Comparison of ENCODE assay signal across 7 mouse cellular contexts in genomic region chr4:149772394-149772793, GRCm38 (mm10). TPM values are rescaled to one million over a fixed set of nuclear protein-coding genes. Genes with fewer than 3 reads are reported as not detected.
DNase-seq lines count a peak whose midpoint lies in the region; ATAC-seq and TF ChIP-seq lines count a peak whose summit lies in the region.

No protein-coding gene starts in this region.

- no peak overlapping the region for H3K9ac ChIP-seq in kidney, postnatal 0 days (ENCODE audit: low read depth, low read length)
- no peak overlapping the region for H3K9ac ChIP-seq in midbrain, embryonic 16.5 days (ENCODE audit: low read depth, low read length)

- peaks cover 19% of the 10 kb centered on the region for H3K4me1 ChIP-seq in kidney, postnatal 0 days (replicated peaks; ENCODE audit: insufficient read depth, low read length)
- H3K4me1 ChIP-seq in midbrain, embryonic 16.5 days (ENCODE audit: control insufficient read depth, insufficient read depth, low read length) = peaks cover 16% of the 10 kb centered on the region
- H3K4me1 ChIP-seq in thymus, adult 2 months (replicated peaks; ENCODE audit: control insufficient read depth, insufficient read depth, low read length) = peaks cover 4% of the 10 kb centered on the region

- no peak overlapping the region for H3K27ac ChIP-seq in kidney, postnatal 0 days
- no peak overlapping the region for H3K27ac ChIP-seq in midbrain, embryonic 16.5 days (ENCODE audit: low read length)
- H3K27ac ChIP-seq in thymus, adult 2 months (ENCODE audit: control insufficient read depth, insufficient read depth, low read length) = no peak overlapping the region

- peak; percentile 43 for DNase-seq in left cerebral cortex, postnatal 4 days
- no peak for DNase-seq in left cerebral cortex, postnatal 36 days (ENCODE audit: low spot score in 2 of 2)
- DNase-seq in cerebellum, postnatal 25 days = peak; percentile 57 to 71
- peak; percentile 71 for DNase-seq in kidney, postnatal 0 days (ENCODE audit: low spot score)
- DNase-seq in ovary, postnatal 10 days (ENCODE audit: low spot score) = no peak
- DNase-seq in thymus, adult 2 months = no peak

- TF ChIP-seq POLR2A in thymus, adult 2 months (IDR thresholded peaks at IDR 0.05; ENCODE audit: control insufficient read depth, extremely low read depth, insufficient read depth, low read length, poor library complexity) = no peak

- no peak overlapping the region for H3K4me3 ChIP-seq in kidney, postnatal 0 days (replicated peaks; ENCODE audit: low read depth, low read length)
- H3K4me3 ChIP-seq in midbrain, embryonic 16.5 days (ENCODE audit: low read depth, low read length) = no peak overlapping the region
- no peak overlapping the region for H3K4me3 ChIP-seq in thymus, adult 2 months (ENCODE audit: control insufficient read depth, insufficient read depth, low read length)

- no peak for ATAC-seq in kidney, postnatal 0 days (replicated peaks; ENCODE audit: low FRiP score, low read depth)
- ATAC-seq in midbrain, embryonic 16.5 days = no peak

- 0 out of 2 replicates have a peak overlapping the region, but pooled peaks have one; percentile 100 for H3K4me2 ChIP-seq in kidney, postnatal 0 days (ENCODE audit: low read length)
- peak overlapping the region; percentile 78 for H3K4me2 ChIP-seq in midbrain, embryonic 16.5 days (ENCODE audit: low read length)

- WGBS in kidney, postnatal 0 days = 36% methylated on average over 2 of the region's 2 CpGs
- 13% methylated on average over 2 of the region's 2 CpGs for WGBS in midbrain, embryonic 16.5 days
- 80% methylated on average over 2 of the region's 2 CpGs for WGBS in thymus, adult 2 months

- intact Hi-C loops in left cerebral cortex, postnatal 4 days (cut with DNase I) = no loop called here
- intact Hi-C loops in left cerebral cortex, postnatal 36 days (cut with DNase I) = no loop called here

- peak; percentile 71 for TF ChIP-seq CTCF in kidney, postnatal 0 days (IDR thresholded peaks at IDR 0.05; ENCODE audit: low read depth)
- TF ChIP-seq CTCF in thymus, adult 2 months (IDR thresholded peaks at IDR 0.05; ENCODE audit: borderline replicate concordance, control insufficient read depth, extremely low read depth, insufficient read depth, low read length, poor library complexity) = no peak

- no peaks in the 10 kb centered on the region for H3K27me3 ChIP-seq in kidney, postnatal 0 days (ENCODE audit: insufficient read depth, low read length)
- no peaks in the 10 kb centered on the region for H3K27me3 ChIP-seq in midbrain, embryonic 16.5 days (ENCODE audit: control insufficient read depth, insufficient read depth, low read depth, low read length)
- 0 out of 2 replicates have a peak, but pooled peaks cover 2% of the 10 kb centered on the region for H3K27me3 ChIP-seq in thymus, adult 2 months (ENCODE audit: control insufficient read depth, insufficient read depth, low read length)

- H3K9me3 ChIP-seq in kidney, postnatal 0 days (replicated peaks; ENCODE audit: low read length) = no peaks in the 10 kb centered on the region
- H3K9me3 ChIP-seq in midbrain, embryonic 16.5 days (replicated peaks; ENCODE audit: control insufficient read depth, low read length, poor library complexity, severe bottlenecking) = no peaks in the 10 kb centered on the region

- H3K36me3 ChIP-seq in kidney, postnatal 0 days (ENCODE audit: insufficient read depth, low read length) = no peaks in the 10 kb centered on the region
- H3K36me3 ChIP-seq in midbrain, embryonic 16.5 days (ENCODE audit: control insufficient read depth, insufficient read depth, low read length) = no peaks in the 10 kb centered on the region
- no peaks in the 10 kb centered on the region for H3K36me3 ChIP-seq in thymus, adult 2 months (ENCODE audit: control insufficient read depth, insufficient read depth, low read length)

RNA-seq across cellular contexts. Expression of gene Slc25a33, which starts 1.7 kb away (rescaled TPM):
- 10 to 100 TPM; 18.6 to 19.4 TPM for total RNA-seq in left cerebral cortex, postnatal 4 days (2021)
- total RNA-seq in left cerebral cortex, postnatal 36 days (2021) = 10 to 100 TPM; 31.9 to 34.6 TPM
- polyA plus RNA-seq in kidney, postnatal 0 days (2015; fragmentation: Nextera tagmentation; extraction: Ambion mirVana) = 15.1 and 15.2 TPM in 2 replicates
- 28.8 and 29.1 TPM in 2 replicates for polyA plus RNA-seq in midbrain, embryonic 16.5 days (2015; fragmentation: Nextera tagmentation; extraction: Ambion mirVana)
- polyA plus RNA-seq in thymus, adult 2 months (2012; rRNA removed) = 7.2 and 7.3 TPM in 2 replicates

RNA-seq across cellular contexts. Expression of gene Tmem201, which starts 34.5 kb away (rescaled TPM):
- 10 to 100 TPM; 57.8 to 60.1 TPM for total RNA-seq in left cerebral cortex, postnatal 4 days (2021)
- 10 to 100 TPM; 63.8 to 66.4 TPM for total RNA-seq in left cerebral cortex, postnatal 36 days (2021)
- polyA plus RNA-seq in kidney, postnatal 0 days (2015; fragmentation: Nextera tagmentation; extraction: Ambion mirVana) = 22.3 and 23.5 TPM in 2 replicates
- 46.3 and 47.8 TPM in 2 replicates for polyA plus RNA-seq in midbrain, embryonic 16.5 days (2015; fragmentation: Nextera tagmentation; extraction: Ambion mirVana)
- polyA plus RNA-seq in thymus, adult 2 months (2012; rRNA removed) = 71.7 and 79.0 TPM in 2 replicates

Comparison
In these comparisons a context has a peak if more than half of its experiments do, and no peak if none do; other contexts are left out.
1. DNase-seq: peak in left cerebral cortex, postnatal 4 days (single experiment), cerebellum, postnatal 25 days (2 of 2) and kidney, postnatal 0 days (single experiment); none in left cerebral cortex, postnatal 36 days (0 of 2), ovary, postnatal 10 days (single experiment) and thymus, adult 2 months (single experiment).